Mouse (Mus musculus) heart, embryonic 11.5 days (tissue): ENCODE results near the gene Pnpla6. TPM values are rescaled to one million over a fixed set of nuclear protein-coding genes. Genes with fewer than 3 reads are reported as not detected.
A peak's percentile ranks its signal among the peaks of the same experiment; 100 is the strongest.

ENCODE experiments used
- ATAC-seq: fragments of 200-750 bp; cut with Nextera tagmentation; replicated peaks from 2 replicates; pipeline ENCODE4 v1.8.0; 2017; ENCODE audit warnings: moderate library complexity; ENCODE audit not compliant: insufficient number of reproducible peaks, low FRiP score, low TSS enrichment
- H3K27ac ChIP-seq: fragments of 300-500 bp; sonication (generic); 2 replicates; pipeline ENCODE4 v1.5.1; 2014; ENCODE audit warnings: mild to moderate bottlenecking, low read depth, low read length
- H3K27me3 ChIP-seq: fragments of 300-500 bp; sonication (generic); 2 replicates; pipeline ENCODE4 v1.6.1; 2014; ENCODE audit warnings: mild to moderate bottlenecking, low read length, mixed read lengths; ENCODE audit not compliant: control insufficient read depth, insufficient read depth
- H3K36me3 ChIP-seq: fragments of 300-500 bp; sonication (generic); 2 replicates; pipeline ENCODE4 v1.6.1; 2014; ENCODE audit warnings: mild to moderate bottlenecking, low read length, moderate library complexity, mixed read lengths; ENCODE audit not compliant: control insufficient read depth, insufficient read depth
- H3K4me1 ChIP-seq: fragments of 300-500 bp; sonication (generic); 2 replicates; pipeline ENCODE4 v1.6.1; 2014; ENCODE audit warnings: low read length; ENCODE audit not compliant: control insufficient read depth, insufficient read depth
- H3K4me2 ChIP-seq: fragments of 300-500 bp; sonication (generic); 2 replicates; pipeline ENCODE4 v1.6.1; 2014; ENCODE audit warnings: mild to moderate bottlenecking, moderate library complexity
- H3K4me3 ChIP-seq: fragments of 300-500 bp; sonication (generic); 2 replicates; pipeline ENCODE4 v1.5.1; 2014; ENCODE audit warnings: low read depth, low read length
- H3K9ac ChIP-seq: fragments of 300-500 bp; sonication (generic); 2 replicates; pipeline ENCODE4 v1.6.1; 2014; ENCODE audit warnings: mild to moderate bottlenecking, low read depth, low read length, moderate library complexity
- H3K9me3 ChIP-seq: fragments of 300-500 bp; sonication (generic); replicated peaks from 2 replicates; pipeline ENCODE4 v1.6.1; 2016; ENCODE audit warnings: low read length; ENCODE audit not compliant: control insufficient read depth
- WGBS: fragments of 180-500 bp; shearing (Covaris S2); extraction: QIAGEN DNeasy Blood & Tissue Kit; methylation state at CpG from one replicate; pipeline ENCODE4 v1.1.7; 2014; ENCODE audit not compliant: insufficient replicate concordance; 5-methylcytosine and 5-hydroxymethylcytosine counted together
- polyA plus RNA-seq: library from polyadenylated mRNA; unstranded; fragments of >200 nt; fragmentation: Nextera tagmentation; extraction: Ambion mirVana; gene quantifications from 2 replicates; pipeline ENCODE4 v1.2.1, GENCODE M21; 2014

Pnpla6 gene
- polyA plus RNA-seq, 1 experiment from 2014 or later = 14.0 TPM

DNA sequence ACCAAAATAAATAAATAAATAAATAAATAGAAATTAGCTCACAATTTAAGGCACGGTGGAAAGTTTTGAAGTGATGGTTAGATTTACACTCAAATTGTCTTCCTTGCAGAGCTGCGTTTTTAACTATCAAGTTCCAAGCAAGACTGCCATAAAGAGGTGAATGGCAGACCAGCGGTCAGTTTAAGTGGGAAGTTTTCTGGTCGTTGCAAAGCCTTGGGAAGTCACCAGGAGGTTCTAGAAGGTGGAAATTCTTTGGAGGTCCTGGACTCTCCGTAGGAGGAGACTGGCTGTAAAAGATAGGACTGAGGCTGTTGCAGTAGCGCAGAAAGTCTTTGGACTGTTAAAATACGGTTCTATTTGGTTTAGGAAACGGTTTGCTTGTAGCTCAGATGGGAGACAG lies 15.4 kb upstream of the Pnpla6 start:
- peak; percentile 6; the same call in 1 of the 2 replicates for ATAC-seq
- Histone ChIP-seq H3K9me3 (peaks cover 6% of the 10 kb centered on the region; the same call in 1 of the 2 replicates), H3K27ac (peak overlapping the region; percentile 90), H3K4me1 (peaks cover 9% of the 10 kb centered on the region; the same call in 1 of the 2 replicates), H3K4me3 (peak overlapping the region; percentile 88), H3K36me3 (peaks cover 18% of the 10 kb centered on the region), H3K4me2 (peak overlapping the region; percentile 88), H3K9ac (peak overlapping the region; percentile 89), H3K27me3 (no peaks in the 10 kb centered on the region)
- WGBS = 9% methylated on average over 8 of the region's 8 CpGs

DNA sequence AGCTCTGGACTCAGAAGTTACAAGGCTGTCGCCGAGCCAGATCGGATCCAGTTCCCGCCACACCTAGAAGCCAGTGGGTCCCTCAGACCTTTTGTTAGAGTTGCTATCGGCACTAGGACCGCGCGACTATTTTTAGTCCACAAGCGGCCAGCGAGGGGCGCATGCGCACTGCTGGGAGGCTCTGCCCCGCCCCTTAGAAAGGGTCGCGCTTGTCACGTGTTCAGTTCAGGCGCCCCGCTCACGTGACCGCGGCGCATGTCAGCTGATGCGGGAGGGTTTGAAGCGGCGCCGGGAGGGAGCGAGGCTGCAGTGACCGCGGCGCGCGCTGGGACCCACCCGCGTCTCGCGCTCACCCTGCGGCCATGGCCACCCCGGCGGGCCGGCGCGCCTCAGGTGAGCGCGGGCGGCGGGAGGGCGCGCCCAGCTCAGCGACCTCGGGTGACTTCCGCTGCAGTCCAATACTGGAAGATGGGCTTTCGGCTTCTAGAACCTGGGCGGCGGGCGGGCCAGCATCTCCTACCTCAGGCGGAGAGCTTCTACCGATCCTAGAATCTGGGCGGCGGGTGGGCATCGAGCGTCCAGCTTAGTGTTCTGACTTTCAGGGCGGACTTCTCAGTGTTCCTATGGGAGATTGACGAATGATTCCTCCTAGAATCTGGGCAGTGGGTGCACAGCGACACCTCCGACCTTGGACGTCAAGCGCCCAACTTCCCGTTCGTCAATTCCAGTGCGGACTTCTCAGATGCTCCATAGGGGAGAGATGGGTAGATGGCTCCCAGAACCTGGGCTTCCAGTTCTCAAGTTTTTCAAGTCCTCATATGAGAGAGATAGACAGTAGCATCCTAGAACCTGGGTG lies 14.7 kb upstream of the Pnpla6 start, which contains the start of gene Mcoln1:
Mcoln1 (plus strand) TSS at position 223 of the 856 bp plus-strand sequence.
- Histone ChIP-seq H3K27ac (peak within 1 kb of the TSS; percentile 90), H3K9me3 (peaks cover 6% of the 10 kb centered on the region; the same call in 1 of the 2 replicates), H3K9ac (peak within 1 kb of the TSS; percentile 89), H3K4me2 (peak within 1 kb of the TSS; percentile 88), H3K27me3 (no peaks in the 10 kb centered on the region), H3K36me3 (peaks cover 16% of the 10 kb centered on the region), H3K4me1 (peaks cover 9% of the 10 kb centered on the region; the same call in 1 of the 2 replicates), H3K4me3 (peak within 1 kb of the TSS; percentile 88)
- ATAC-seq = peak; percentile 89
- under 1% methylated on average over 70 of the region's 70 CpGs for WGBS

DNA sequence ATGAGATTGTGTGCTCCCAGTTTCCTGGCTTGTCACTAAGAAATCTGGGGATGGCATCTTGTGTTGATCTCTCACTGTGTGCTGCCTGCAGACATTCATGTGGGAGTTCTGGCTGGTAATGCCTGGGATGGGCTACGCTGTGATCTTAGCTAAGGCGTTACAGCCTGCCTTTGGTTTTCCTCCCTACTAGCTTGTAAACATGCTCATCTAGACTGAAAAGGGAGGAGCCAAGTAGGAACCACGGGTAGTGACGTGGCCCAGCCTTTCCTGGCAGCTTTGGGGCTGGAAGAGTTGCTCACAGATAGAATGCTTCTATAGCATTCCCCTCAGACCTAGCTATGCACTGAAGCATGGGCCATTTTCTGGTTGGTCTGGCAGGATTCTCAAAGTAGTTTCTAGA lies 13.0 kb upstream of the Pnpla6 start:
- H3K4me3 ChIP-seq = no peak overlapping the region
- no peak overlapping the region for H3K9ac ChIP-seq
- ATAC-seq = no peak
- H3K9me3 ChIP-seq = no peaks in the 10 kb centered on the region
- H3K4me1 ChIP-seq = peaks cover 9% of the 10 kb centered on the region; the same call in 1 of the 2 replicates
- H3K27ac ChIP-seq = no peak overlapping the region
- H3K4me2 ChIP-seq = no peak overlapping the region
- H3K27me3 ChIP-seq = no peaks in the 10 kb centered on the region
- 0 out of 2 replicates have a peak, but pooled peaks cover 4% of the 10 kb centered on the region for H3K36me3 ChIP-seq
- WGBS = 78% methylated on average over 4 of the region's 4 CpGs

DNA sequence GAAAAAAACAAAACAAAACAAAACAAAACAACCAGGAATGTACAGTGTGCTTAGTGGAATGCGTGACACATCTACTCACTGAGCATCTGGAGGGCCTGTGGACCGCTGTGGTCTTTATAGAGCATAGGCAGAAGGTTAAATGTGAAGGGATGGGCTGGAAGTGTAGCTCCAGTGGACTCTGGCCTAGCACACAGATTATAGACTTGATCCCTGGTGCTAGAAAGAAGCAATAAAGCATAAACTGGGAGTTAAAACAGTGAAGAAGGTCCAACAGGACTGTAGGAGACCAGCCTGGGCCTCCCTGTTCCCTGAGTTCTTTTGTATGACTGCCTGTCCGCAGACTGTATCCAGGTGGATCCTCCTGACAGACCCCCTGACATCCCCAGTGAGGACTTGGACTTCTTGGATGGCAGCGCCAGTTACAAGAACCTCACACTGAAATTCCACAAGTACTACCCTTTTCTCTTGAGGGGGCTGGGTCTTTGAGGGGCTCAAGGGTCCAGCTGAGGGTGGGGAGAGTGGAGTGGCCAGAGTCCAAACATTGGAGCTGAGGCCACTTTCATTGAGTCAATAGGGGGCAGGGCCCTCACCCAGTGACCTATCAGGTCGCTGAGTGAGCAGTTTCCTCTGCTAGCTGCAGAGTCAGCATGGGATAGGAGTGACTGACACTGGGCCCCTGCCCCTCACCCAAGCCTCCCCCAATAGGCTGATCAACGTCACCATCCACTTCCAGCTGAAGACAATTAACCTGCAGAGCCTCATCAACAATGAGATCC lies 7.0 kb upstream of the Pnpla6 start:
- H3K36me3 ChIP-seq = peaks cover 22% of the 10 kb centered on the region
- no peaks in the 10 kb centered on the region for H3K27me3 ChIP-seq
- H3K4me3 ChIP-seq = no peak overlapping the region
- H3K27ac ChIP-seq = no peak overlapping the region
- WGBS = 86% methylated on average over 6 of the region's 6 CpGs
- no peaks in the 10 kb centered on the region for H3K4me1 ChIP-seq
- no peak overlapping the region for H3K4me2 ChIP-seq
- H3K9me3 ChIP-seq = no peaks in the 10 kb centered on the region
- no peak for ATAC-seq
- no peak overlapping the region for H3K9ac ChIP-seq

DNA sequence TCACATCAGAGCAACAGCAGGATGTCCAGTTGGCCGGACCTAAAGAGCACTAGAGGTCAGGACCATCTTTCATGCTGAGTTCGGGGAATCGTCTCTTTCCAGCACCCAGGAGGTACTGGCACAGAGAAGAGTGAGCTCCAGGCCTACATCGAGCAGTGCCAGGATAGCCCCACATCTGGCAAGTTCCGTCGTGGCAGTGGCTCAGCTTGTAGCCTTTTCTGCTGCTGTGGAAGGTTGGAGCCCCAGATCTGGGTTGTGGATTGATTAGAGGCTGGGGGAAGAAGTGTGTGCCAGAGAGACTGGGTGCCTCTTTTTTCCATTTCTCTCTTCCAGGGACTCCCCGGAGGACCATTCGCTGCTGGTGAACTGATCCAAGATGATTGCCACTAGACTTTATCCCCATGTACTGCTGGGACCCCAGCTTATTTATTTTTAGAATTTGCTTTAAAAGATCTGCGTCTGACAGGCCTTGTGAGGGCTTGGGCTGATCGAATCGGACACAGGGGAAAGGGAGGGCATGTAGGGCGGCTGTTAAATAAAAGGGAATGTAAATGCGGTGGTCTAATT lies 420 bp upstream of the Pnpla6 start:
- Histone ChIP-seq H3K27me3 (no peaks in the 10 kb centered on the region), H3K9me3 (no peaks in the 10 kb centered on the region), H3K9ac (peak overlapping the region; percentile 74), H3K4me2 (peak overlapping the region; percentile 98), H3K4me3 (peak overlapping the region; percentile 69), H3K36me3 (peaks cover 14% of the 10 kb centered on the region), H3K27ac (no peak overlapping the region), H3K4me1 (0 out of 2 replicates have a peak, but pooled peaks cover 2% of the 10 kb centered on the region)
- WGBS = 34% methylated on average over 13 of the region's 13 CpGs
- ATAC-seq = no peak

DNA sequence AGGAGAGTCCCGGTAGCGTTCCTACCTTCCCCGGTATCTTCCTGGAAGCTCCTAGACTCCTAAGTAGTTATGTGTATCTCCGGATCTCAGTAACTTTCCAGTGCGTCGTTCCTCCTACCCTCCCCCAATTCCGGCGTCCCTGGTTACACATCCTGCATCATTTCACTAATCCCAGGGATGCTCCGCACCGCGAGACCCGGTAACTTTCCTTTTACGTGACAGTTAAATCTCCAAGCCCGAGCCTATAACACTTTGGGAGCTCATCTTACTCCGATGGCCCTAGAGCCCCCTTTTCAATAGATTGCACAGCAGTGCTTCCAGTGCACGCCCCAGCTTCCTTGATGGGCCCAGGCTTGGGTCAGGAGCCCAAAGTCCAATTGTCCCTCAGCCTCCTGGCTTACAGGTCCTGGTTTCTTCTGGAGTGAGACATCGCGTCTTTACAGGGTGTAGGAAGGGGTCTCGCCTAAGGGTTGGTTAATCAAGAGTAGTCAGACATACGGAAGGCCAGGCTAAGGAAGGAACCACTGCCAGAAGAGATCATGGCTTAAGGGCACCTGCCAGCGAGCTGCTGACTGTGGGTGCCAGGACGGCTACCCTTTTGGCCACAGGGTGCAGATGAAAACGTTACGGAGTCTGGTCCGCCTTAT lies 710 bp downstream of the Pnpla6 start:
- peak; percentile 33; the same call in 1 of the 2 replicates for ATAC-seq
- WGBS = under 1% methylated on average over 25 of the region's 25 CpGs
- peak overlapping the region; percentile 98 for H3K4me2 ChIP-seq
- H3K9ac ChIP-seq = peak overlapping the region; percentile 74
- H3K4me3 ChIP-seq = peak overlapping the region; percentile 69
- peak overlapping the region; percentile 60 for H3K27ac ChIP-seq
- no peaks in the 10 kb centered on the region for H3K27me3 ChIP-seq
- H3K4me1 ChIP-seq = 0 out of 2 replicates have a peak, but pooled peaks cover 2% of the 10 kb centered on the region
- peaks cover 10% of the 10 kb centered on the region for H3K36me3 ChIP-seq
- H3K9me3 ChIP-seq = no peaks in the 10 kb centered on the region

DNA sequence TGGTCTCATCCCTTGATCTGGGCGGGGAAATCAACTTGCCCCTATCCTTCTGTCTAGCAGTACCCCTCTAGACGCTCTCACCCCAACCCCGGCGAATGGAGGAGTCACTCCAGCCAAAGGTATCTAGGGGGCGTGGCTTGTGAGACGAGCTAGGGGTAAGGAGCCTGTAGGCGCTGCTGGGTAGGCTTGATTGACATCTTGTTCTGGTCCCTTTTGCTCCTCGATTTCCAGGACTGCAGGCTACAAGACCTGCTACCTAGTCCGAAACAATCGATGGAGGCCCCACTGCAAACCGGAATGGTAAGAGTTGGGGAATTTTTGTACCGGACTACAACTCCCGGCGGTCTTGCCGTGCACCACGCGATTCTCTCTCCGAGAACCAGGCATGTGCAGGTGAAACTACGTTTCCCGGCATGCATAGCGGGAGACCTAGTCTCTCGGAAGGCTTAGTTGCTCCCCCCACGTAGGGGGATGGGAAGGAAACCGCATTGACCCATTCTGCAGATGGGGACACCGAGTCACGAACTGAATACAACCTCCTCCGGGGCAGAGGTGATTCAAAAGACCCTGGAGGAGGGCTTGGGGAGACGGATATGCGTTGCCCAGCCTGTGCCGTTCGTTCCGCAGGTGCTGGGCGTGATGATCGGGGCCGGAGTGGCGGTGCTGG lies 1.4 kb downstream of the Pnpla6 start:
- 0 out of 2 replicates have a peak, but pooled peaks cover 2% of the 10 kb centered on the region for H3K4me1 ChIP-seq
- no peaks in the 10 kb centered on the region for H3K9me3 ChIP-seq
- peak overlapping the region; percentile 60; the same call in 1 of the 2 replicates for H3K27ac ChIP-seq
- peak; percentile 86 for ATAC-seq
- H3K4me2 ChIP-seq = peak overlapping the region; percentile 98
- H3K9ac ChIP-seq = peak overlapping the region; percentile 74
- H3K36me3 ChIP-seq = peaks cover 7% of the 10 kb centered on the region
- no peaks in the 10 kb centered on the region for H3K27me3 ChIP-seq
- WGBS = under 1% methylated on average over 36 of the region's 36 CpGs
- peak overlapping the region; percentile 69 for H3K4me3 ChIP-seq
